Mouse (Mus musculus) brain, adult 2 months (tissue): ENCODE results near the gene A730061H03Rik.
A peak's percentile ranks its signal among the peaks of the same experiment; 100 is the strongest.

Experiments used
- DNase-seq: peaks from one replicate; pipeline ENCODE4 v3.0.0; 2011; ENCODE audit warnings: low read depth, low spot score

The A730061H03Rik gene

GRCm38 (mm10) chr14:55560202-55561073, at the start of gene A730061H03Rik:
Gene A730061H03Rik, minus strand, starts transcription at chr14:55560406.
- DNase-seq = peak; percentile 100

DNA sequence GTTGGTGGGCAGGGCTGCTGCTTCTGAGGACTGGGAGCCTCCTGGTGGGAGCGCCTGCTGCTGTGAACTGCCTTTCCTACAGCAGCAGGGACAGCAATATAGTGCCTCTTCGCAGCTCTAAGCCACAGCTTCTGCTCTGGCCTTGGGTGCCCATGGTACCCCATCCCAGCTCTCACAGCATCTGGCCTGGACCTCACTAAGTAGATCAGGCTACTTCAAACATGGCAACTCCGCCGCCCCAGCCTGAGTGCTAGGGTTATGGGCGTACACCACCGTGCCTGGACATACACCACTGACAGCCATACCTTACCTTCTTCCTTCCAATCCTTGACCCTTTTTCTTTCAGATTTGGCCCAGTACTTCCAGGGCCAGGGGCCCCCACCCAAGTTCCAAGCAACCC, 48.1 kb upstream of the A730061H03Rik start:
- no peak for DNase-seq

DNA sequence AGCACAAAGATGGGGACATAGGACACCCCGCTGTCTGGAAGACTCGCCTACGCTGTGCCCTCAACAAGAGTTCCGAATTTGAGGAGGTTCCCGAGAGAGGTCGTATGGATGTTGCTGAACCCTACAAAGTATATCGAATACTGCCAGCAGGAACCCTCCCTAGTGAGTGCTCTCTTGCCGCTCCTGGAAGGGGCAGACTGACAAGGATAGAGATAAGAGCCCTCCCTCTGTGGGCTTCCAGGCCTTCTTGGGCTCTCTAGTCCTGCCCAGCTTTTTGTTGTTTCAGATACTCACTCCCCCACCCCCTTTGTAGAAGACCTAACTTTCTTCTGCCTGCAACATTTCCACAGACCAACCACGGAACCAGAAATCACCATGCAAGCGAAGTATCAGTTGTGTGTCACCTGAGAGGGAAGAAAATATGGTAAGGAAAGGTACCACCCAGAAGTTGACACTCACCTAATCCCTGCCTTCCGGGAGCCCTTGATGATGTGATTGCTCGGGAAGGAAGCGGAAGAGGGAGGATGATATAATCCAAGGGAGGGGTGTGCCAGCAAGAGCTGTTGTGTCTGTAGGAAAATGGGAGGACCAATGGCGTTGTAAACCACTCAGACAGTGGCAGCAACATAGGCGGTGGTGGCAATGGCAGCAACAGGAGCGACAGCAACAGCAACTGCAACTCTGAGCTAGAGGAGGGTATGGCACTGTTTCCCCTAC, 45.7 kb upstream of the A730061H03Rik start:
- no peak for DNase-seq

DNA sequence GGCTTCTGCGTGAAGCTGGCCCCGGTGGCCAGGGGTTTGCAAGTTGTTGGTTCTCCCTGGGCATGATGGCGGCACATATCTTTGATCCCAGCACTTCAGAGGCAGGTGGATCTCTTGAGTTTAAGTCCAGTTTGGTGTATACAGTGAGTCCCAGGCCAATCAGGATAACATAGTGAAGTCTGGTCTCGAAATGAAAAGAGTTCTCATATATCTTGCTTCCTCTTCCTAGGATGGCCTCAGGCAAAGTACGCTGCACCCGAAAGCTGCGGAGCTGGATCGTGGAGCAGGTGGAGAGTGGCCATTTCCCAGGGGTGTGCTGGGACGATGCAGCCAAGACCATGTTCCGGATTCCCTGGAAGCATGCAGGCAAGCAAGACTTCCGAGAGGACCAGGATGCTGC, 44.6 kb upstream of the A730061H03Rik start:
- DNase-seq = no peak

GRCm38 (mm10) chr14:55603633-55604576, 43.7 kb upstream of the A730061H03Rik start:
- peak; percentile 95 for DNase-seq

DNA sequence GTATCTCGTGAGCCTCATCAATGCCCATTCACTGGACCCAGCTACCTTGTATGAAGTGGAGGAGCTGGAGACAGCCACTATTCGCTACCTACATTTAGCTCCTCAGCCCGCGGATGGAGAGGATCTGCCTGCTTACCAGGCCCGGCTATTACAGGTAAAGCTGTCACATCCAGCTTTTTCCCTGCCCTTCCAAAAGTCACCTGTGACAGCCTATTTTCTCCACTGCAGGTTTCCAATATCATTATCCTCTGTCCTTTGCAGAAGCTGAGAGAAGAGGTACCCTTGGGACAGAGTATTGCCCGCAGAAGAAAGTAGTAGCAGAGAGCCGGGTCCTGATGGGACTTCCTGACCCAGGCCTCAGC, 43.0 kb upstream of the A730061H03Rik start, which contains the start of gene Irf9:
Gene Irf9, plus strand, starts transcription at position 301 of the 362 bp plus-strand sequence.
- DNase-seq = no peak

DNA sequence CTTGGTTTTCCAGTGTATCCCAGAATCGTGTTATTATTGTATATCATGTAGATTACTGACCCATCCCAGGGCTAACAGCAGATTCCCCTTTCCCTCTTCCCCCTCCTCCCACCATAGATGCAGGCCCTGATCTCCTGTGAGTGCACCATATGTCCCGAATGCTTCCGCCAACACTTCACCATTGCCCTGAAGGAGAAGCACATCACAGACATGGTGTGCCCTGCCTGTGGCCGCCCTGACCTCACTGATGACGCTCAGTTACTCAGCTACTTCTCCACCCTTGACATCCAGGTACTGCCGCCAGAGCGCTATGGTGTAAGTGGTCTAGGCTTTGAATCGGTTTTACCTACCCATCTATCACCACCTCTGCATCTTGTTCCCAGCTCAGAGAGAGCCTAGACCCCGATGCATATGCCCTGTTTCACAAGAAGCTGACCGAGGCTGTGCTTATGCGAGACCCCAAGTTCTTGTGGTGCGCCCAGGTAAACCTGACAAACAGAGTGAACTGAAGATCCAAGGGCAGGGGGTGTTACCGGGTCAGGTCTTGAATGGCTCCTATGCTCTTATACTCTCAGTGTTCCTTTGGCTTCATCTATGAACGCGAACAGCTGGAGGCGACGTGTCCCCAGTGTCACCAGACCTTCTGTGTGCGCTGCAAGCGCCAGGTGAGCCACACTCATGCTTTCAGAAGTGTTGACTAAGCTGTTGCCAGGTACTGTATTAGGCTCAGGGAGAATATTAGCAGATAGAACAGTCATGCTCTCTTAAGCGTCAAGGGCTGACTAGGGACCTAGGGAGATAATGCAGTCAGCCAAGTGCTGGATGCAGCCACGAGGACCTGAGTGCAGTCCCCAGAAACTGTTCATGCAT, 38.5 kb upstream of the A730061H03Rik start:
- no peak for DNase-seq

DNA sequence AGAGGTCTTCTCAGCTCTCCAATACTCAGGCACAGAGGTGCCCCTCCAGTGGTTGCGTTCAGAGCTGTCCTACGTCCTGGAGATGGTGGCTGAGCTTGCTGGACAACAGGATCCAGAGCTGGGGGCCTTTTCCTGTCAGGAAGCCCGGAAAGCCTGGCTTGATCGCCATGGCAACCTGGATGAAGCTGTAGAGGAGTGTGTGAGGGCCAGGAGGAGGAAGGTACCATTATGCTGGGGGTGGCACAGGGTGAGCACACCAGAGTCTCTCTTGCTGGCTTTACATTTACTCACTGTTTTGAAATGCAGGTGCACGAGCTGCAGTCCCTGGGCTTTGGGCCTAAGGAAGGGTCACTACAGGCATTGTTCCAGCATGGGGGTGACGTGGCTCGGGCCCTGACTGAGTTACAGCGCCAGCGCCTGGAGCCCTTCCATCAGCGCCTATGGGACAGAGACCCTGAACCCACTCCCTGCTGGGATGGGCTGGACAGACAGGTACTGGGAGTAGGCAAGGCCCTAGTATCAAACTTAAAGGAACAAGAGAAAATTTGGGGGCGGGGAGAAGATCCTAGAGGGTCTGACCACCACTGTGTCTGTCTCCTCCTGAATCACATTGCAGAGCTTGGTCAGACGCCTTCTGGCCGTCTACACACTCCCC, 36.0 kb upstream of the A730061H03Rik start:
- peak; percentile 40 for DNase-seq

DNA sequence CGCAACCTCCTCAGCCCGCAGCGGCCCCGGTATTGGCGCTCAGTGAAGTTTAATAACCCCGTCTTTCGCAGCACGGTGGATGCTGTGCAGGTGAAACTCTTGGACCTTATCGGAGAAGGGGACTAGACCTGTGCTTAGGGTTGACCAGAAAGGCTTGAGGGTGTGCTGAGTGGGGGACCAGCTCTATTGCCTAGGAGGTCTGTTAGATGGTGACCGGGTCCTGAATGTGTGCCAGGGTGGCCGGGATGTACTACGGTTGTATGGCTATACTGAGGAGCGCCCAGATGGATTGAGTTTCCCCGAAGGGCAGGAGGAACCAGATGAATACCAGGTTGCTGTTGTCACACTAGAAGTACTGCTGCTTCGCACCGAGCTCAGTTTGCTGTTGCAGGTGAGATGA, 32.0 kb upstream of the A730061H03Rik start:
- DNase-seq = no peak

GRCm38 (mm10) chr14:55591331-55591891, 31.2 kb upstream of the A730061H03Rik start, which contains the start of gene Rnf31:
Gene Rnf31, plus strand, starts transcription at chr14:55591708.
- peak; percentile 98 for DNase-seq

DNA sequence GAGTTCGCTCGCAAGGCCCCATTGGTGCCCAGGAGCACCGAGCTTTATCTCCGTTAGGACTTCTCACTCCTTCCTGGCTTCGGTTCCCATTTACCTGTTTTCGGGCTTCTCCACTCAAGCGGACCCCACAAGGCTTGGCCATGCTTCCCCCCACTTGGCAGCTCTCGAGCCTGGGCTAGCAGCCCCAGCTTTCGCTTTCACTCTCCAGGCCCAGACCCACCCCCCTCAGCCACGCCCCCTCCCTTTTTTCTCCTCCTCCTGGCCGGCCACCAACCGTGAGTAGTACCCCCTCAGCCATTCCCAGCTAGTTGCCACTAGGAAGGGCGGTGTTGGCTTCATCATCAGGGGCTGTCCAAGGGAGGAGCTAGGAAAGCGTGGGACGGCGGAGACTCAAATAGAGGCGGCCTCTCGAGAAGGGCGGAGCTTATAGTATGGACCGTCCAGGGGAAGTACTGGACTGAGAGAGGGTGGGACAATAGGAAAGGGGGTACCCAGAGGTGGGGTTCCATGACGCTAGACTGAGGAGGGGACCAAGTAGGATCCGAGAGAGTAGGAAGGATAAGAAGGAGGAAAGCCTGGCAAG, 30.6 kb upstream of the A730061H03Rik start, which contains the start of gene Psme2:
Gene Psme2, minus strand, starts transcription at position 366 of the 583 bp plus-strand sequence.
- DNase-seq = peak; percentile 98

- DNase-seq = no peak
Observed at GRCm38 (mm10) chr14:55589771-55590448, 29.7 kb upstream of the A730061H03Rik start.

DNA sequence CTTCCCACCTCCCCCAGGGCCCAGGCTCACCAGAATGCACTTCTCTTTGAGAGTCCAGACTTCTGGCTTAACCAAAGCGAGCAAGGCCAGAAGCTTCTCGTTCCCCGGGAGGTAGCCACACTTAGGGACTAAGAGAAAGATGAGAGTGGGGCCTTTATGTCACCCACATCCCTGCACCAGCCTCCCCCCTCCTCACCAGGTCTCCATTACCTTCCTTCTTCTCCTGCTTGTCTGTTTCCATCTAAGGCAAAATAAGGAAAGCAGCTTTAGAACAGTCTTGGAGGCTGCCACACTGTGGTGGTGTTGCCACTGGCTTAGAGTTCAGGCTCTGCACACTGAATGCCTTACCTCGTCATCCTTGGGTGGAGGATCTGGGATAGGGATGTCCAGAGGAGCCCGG, 29.1 kb upstream of the A730061H03Rik start:
- DNase-seq = no peak

DNA sequence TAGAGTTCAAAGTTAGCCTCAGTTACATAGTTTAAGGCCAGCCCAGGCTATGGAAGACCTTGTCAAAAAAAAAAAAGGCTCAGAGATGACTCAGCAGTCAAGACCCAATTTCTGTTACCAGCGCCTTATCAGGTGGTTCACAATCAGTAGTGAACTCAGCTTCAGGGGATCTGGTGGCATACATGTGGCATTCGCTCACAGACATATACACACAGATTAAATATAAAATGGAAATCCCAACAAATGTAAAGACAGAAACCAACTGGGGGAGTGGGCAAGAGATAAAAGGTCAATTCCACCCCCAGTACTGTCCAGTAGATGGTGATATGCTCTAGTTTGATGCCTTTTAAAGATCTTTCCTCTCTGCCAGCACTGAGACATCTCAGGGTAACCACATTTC, 25.9 kb upstream of the A730061H03Rik start:
- no peak for DNase-seq

- DNase-seq = no peak
Observed at GRCm38 (mm10) chr14:55585566-55585960, 25.4 kb upstream of the A730061H03Rik start.

- peak; percentile 93 for DNase-seq
Observed at GRCm38 (mm10) chr14:55584702-55585565, 24.7 kb upstream of the A730061H03Rik start, which contains the start of gene Emc9. Gene Emc9, minus strand, starts transcription at chr14:55585302.

DNA sequence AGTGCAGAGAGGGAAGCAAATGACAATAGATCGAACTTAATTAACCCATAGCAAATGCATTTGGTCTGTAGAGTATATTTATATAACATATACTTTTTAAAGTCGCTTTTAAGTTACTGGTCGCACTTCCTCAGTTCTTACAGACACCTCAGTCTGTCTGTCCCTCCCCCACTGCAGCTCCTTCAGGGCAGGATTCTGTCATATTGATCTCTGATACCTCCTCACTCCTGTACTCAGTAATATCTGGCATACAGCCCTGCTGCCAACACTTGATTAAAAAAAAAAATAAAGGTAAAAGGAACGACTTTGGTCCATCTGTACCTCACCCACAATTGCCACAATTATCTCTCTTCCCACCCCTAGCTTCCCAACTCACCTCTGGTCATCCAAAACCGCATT, 24.1 kb upstream of the A730061H03Rik start:
- no peak for DNase-seq
